Mouse (Mus musculus) layer of hippocampus, adult 9-10 months (tissue): ENCODE data around the gene Efs.

ENCODE experiments used
- DNase-seq: peaks from one replicate; pipeline ENCODE4 v3.0.0; 2022; ENCODE audit warnings: low spot score

The Efs gene

DNA sequence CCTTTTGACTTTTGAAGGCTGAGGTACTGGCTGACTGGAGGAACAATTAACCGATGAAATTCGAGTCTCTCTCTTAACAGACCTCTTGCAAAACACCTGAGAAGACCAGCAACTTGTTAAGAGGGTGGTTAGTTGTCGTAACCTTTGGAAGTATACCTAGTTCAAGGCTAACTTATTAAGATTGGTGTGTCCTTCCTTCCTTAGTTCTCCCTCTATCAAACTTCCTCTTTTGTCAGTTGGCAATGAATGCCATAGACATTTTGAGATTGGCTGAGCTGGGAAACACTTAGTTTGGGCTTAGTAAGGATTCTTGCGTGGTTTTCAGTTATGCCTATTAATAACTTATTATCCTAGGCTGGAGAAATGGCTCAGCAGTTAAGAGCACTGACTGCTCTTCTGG is 57.9 kb downstream of the Efs start:
- no peak for DNase-seq

DNA sequence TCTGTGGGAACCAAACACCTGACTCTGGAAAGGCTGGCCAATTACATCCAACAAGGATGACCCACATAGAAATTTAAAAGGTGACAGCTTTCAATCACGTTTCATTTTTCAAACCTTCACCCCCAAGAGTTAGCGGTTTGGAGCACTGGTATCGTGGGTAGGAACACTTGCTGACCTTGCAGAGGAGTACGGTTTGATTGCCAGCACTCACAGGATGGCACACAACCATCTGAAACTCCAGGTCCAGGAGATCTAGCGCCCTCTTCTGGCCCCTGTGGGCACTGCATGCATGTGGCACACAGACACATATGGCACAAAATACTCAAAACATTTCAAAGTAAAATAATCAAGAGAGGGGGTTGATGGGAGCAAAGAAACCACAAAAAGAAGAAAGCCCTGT is 59.0 kb downstream of the Efs start:
- no peak for DNase-seq
